ENCODE assay signal across 11 mouse cellular contexts in genomic region chr10:111509981-111510380, GRCm38 (mm10). TPM values are rescaled to one million over a fixed set of nuclear protein-coding genes. Genes with fewer than 3 reads are reported as not detected.
DNase-seq lines count a peak whose midpoint lies in the region; ATAC-seq and TF ChIP-seq lines count a peak whose summit lies in the region.
"Had no signal": no experiment of that assay in that cellular context is flagged by ENCODE, and none has a peak within 500 bp of the region (broad histone marks: within the 10 kb centered on the region; RNA-seq: fewer than 3 reads in every experiment).

No protein-coding gene starts in this region.

- peak overlapping the region; percentile 86; the same call in 1 of the 2 replicates for H3K4me2 ChIP-seq in neural tube, embryonic 12.5 days (replicated peaks)
- H3K4me2 ChIP-seq in hindbrain, embryonic 16.5 days (ENCODE audit: low read length) = peak overlapping the region; percentile 96
- peak overlapping the region; percentile 93 for H3K4me2 ChIP-seq in neural tube, embryonic 15.5 days

- no peak overlapping the region; the same call in 1 of the 2 replicates for H3K27ac ChIP-seq in kidney, adult 2 months (ENCODE audit: insufficient read depth, low read depth, low read length)
- H3K27ac ChIP-seq in neural tube, embryonic 12.5 days = no peak overlapping the region
- peak overlapping the region; percentile 59 for H3K27ac ChIP-seq in hindbrain, embryonic 16.5 days (ENCODE audit: low read depth, low read length)
- peak overlapping the region; percentile 76; the same call in 1 of the 2 replicates for H3K27ac ChIP-seq in neural tube, embryonic 15.5 days (replicated peaks)

- 78% methylated on average over 7 of the region's 7 CpGs for WGBS in kidney, adult 2 months
- 77% methylated on average over 7 of the region's 7 CpGs for WGBS in neural tube, embryonic 12.5 days
- 72% methylated on average over 7 of the region's 7 CpGs for WGBS in hindbrain, embryonic 16.5 days
- 64% methylated on average over 7 of the region's 7 CpGs for WGBS in neural tube, embryonic 15.5 days

- peak; percentile 29 for DNase-seq in kidney, adult 2 months
- no peak for DNase-seq in kidney, adult 8-10 months
- DNase-seq in neural tube, embryonic 10.5 days (ENCODE audit: extremely low spot score, low spot score) = no peak
- DNase-seq in testis, postnatal 14 days (ENCODE audit: low spot score) = no peak
- DNase-seq: adrenal gland, postnatal 10 days; cerebellum, adult 2 months; layer of hippocampus, postnatal 36 days had no signal

- ATAC-seq in neural tube, embryonic 12.5 days (ENCODE audit: low FRiP score, low read depth) = no peak
- no peak for ATAC-seq in hindbrain, embryonic 16.5 days
- ATAC-seq in neural tube, embryonic 15.5 days (ENCODE audit: low FRiP score) = no peak

- TF ChIP-seq POLR2A in kidney, adult 2 months (IDR thresholded peaks at IDR 0.05; ENCODE audit: low read depth, low read length) = no peak

- no peak overlapping the region for H3K4me3 ChIP-seq in kidney, adult 2 months (ENCODE audit: insufficient read depth, low read depth, low read length)
- H3K4me3 ChIP-seq in neural tube, embryonic 12.5 days = no peak overlapping the region
- no peak overlapping the region for H3K4me3 ChIP-seq in hindbrain, embryonic 16.5 days (ENCODE audit: low read length)
- peak overlapping the region; percentile 83 for H3K4me3 ChIP-seq in neural tube, embryonic 15.5 days (replicated peaks)
- H3K4me3 ChIP-seq: erythroblast, embryonic 14.5 days had no signal

- H3K27me3 ChIP-seq in kidney, adult 2 months (replicated peaks; ENCODE audit: control insufficient read depth, insufficient read depth, low read length) = no peaks in the 10 kb centered on the region
- no peaks in the 10 kb centered on the region for H3K27me3 ChIP-seq in neural tube, embryonic 12.5 days (replicated peaks)
- H3K27me3 ChIP-seq in hindbrain, embryonic 16.5 days (replicated peaks; ENCODE audit: control insufficient read depth, insufficient read depth, low read length) = no peaks in the 10 kb centered on the region
- H3K27me3 ChIP-seq in neural tube, embryonic 15.5 days (replicated peaks) = no peaks in the 10 kb centered on the region

- no peaks in the 10 kb centered on the region for H3K9me3 ChIP-seq in neural tube, embryonic 12.5 days
- H3K9me3 ChIP-seq in hindbrain, embryonic 16.5 days (ENCODE audit: control insufficient read depth, low read length) = no peaks in the 10 kb centered on the region
- H3K9me3 ChIP-seq in neural tube, embryonic 15.5 days (replicated peaks) = no peaks in the 10 kb centered on the region

- peaks cover 11% of the 10 kb centered on the region; the same call in 1 of the 2 replicates for H3K4me1 ChIP-seq in kidney, adult 2 months (ENCODE audit: control insufficient read depth, insufficient read depth, low read length)
- peaks cover 11% of the 10 kb centered on the region for H3K4me1 ChIP-seq in neural tube, embryonic 12.5 days
- peaks cover 10% of the 10 kb centered on the region for H3K4me1 ChIP-seq in hindbrain, embryonic 16.5 days (ENCODE audit: control insufficient read depth, insufficient read depth, low read depth, low read length)
- peaks cover 35% of the 10 kb centered on the region for H3K4me1 ChIP-seq in neural tube, embryonic 15.5 days

- H3K9ac ChIP-seq in neural tube, embryonic 12.5 days = no peak overlapping the region
- H3K9ac ChIP-seq in hindbrain, embryonic 16.5 days (ENCODE audit: low read depth, low read length) = no peak overlapping the region
- H3K9ac ChIP-seq in neural tube, embryonic 15.5 days (replicated peaks) = no peak overlapping the region

- H3K36me3 ChIP-seq in kidney, adult 2 months (ENCODE audit: control insufficient read depth, insufficient read depth, low read length) = no peaks in the 10 kb centered on the region
- no peaks in the 10 kb centered on the region for H3K36me3 ChIP-seq in neural tube, embryonic 12.5 days
- H3K36me3 ChIP-seq in hindbrain, embryonic 16.5 days (ENCODE audit: control insufficient read depth, insufficient read depth, low read length) = no peaks in the 10 kb centered on the region
- no peaks in the 10 kb centered on the region for H3K36me3 ChIP-seq in neural tube, embryonic 15.5 days

- TF ChIP-seq CTCF in kidney, adult 2 months (conservative IDR thresholded peaks at IDR 0.05; ENCODE audit: insufficient read depth, insufficient read length, low read depth, low read length) = no peak

RNA-seq across cellular contexts. Expression of gene Phlda1, which starts 3.9 kb away (rescaled TPM):
- 7.8 and 9.5 TPM in 2 replicates for polyA plus RNA-seq in kidney, adult 2 months (2012; rRNA removed)
- polyA plus RNA-seq in neural tube, embryonic 12.5 days (2016; fragmentation: Nextera tagmentation; extraction: Ambion mirVana) = 47.4 and 59.2 TPM in 2 replicates
- 54.4 and 54.8 TPM in 2 replicates for polyA plus RNA-seq in hindbrain, embryonic 16.5 days (2015; fragmentation: Nextera tagmentation; extraction: Ambion mirVana)
- 67.4 and 69.7 TPM in 2 replicates for polyA plus RNA-seq in neural tube, embryonic 15.5 days (2015; fragmentation: Nextera tagmentation; extraction: Ambion mirVana)

RNA-seq across cellular contexts. Expression of gene Nap1l1, which starts 37.0 kb away (rescaled TPM):
- polyA plus RNA-seq in kidney, adult 2 months (2012; rRNA removed) = 9.9 and 18.8 TPM in 2 replicates
- polyA plus RNA-seq in neural tube, embryonic 12.5 days (2016; fragmentation: Nextera tagmentation; extraction: Ambion mirVana) = 247 and 251 TPM in 2 replicates
- 147 and 161 TPM in 2 replicates for polyA plus RNA-seq in hindbrain, embryonic 16.5 days (2015; fragmentation: Nextera tagmentation; extraction: Ambion mirVana)
- polyA plus RNA-seq in neural tube, embryonic 15.5 days (2015; fragmentation: Nextera tagmentation; extraction: Ambion mirVana) = 162 and 180 TPM in 2 replicates

Comparison
In these comparisons a context has a peak if more than half of its experiments do, and no peak if none do; other contexts are left out.
1. H3K27ac ChIP-seq: peak in hindbrain, embryonic 16.5 days (single experiment) and neural tube, embryonic 15.5 days (single experiment); none in kidney, adult 2 months (single experiment) and neural tube, embryonic 12.5 days (single experiment).
2. Peak in every context shown above with its lines, with median percentiles within 50 percentile points of each other: H3K4me2 ChIP-seq.